Mouse (Mus musculus) megakaryocyte, embryonic 14.5 days (primary cell): Measurements from ENCODE around the gene Dab2ip.

Experiments
- FLI1 ChIP-seq: IDR thresholded peaks from 2 replicates; pipeline ENCODE4 v1.6.1; 2012; ENCODE audit warnings: low read length, inconsistent platforms, mixed read lengths
- GATA1 ChIP-seq: IDR thresholded peaks from 3 replicates; pipeline ENCODE4 v1.6.1; 2012; ENCODE audit warnings: mixed read lengths, low read length, inconsistent platforms, borderline replicate concordance

- TF ChIP-seq GATA1 (no peak), FLI1 (no peak)
These were observed 162.5 kb downstream of the Dab2ip start for GRCm38 (mm10) chr2:35720550-35720949.
